Mouse (Mus musculus): ENCODE data around the gene Ccdc103. TPM values are rescaled to one million over a fixed set of nuclear protein-coding genes. Genes with fewer than 3 reads are reported as not detected.

Ccdc103 gene
- polyA plus RNA-seq, 1 experiment from 2014 or later, result 0.94 TPM

- no peaks in the 10 kb centered on the region; the same call in 1 of the 2 replicates for H3K27me3 ChIP-seq (ENCODE audit: control insufficient read depth, insufficient read depth, low read length)
- ATAC-seq (ENCODE audit: insufficient read depth, low FRiP score), result no peak
- 79% methylated on average over 20 of the region's 20 CpGs for WGBS
Measured at GRCm38 (mm10) chr11:102896641-102897040, 15.6 kb downstream of the Ccdc103 start.

GRCm38 (mm10) chr11:102898408-102898807 is 17.4 kb downstream of the Ccdc103 start:
- H3K4me3 ChIP-seq (replicated peaks; ENCODE audit: low read length), result no peak overlapping the region
- ATAC-seq (ENCODE audit: insufficient read depth, low FRiP score), result no peak
- H3K27ac ChIP-seq (ENCODE audit: low read length), result no peak overlapping the region
- 84% methylated on average over 9 of the region's 9 CpGs for whole genome bisulfite sequencing
- H3K27me3 ChIP-seq (ENCODE audit: control insufficient read depth, insufficient read depth, low read length), result no peaks in the 10 kb centered on the region; the same call in 1 of the 2 replicates
- H3K36me3 ChIP-seq (ENCODE audit: control insufficient read depth, insufficient read depth, low read length), result no peaks in the 10 kb centered on the region
- H3K9me3 ChIP-seq (replicated peaks; ENCODE audit: control insufficient read depth, low read length), result no peaks in the 10 kb centered on the region
- H3K4me1 ChIP-seq (ENCODE audit: control insufficient read depth, insufficient read depth, low read length), result peaks cover 3% of the 10 kb centered on the region; the same call in 1 of the 2 replicates
- no peak overlapping the region for H3K4me2 ChIP-seq (ENCODE audit: low read depth, low read length)
- no peak overlapping the region for H3K9ac ChIP-seq (ENCODE audit: low read length)

More at GRCm38 (mm10) chr11:102896641-102897040, 15.6 kb downstream of the Ccdc103 start:
- Histone ChIP-seq H3K4me3 (replicated peaks; ENCODE audit: low read length) (no peak overlapping the region), H3K27ac (ENCODE audit: low read length) (no peak overlapping the region), H3K9me3 (replicated peaks; ENCODE audit: control insufficient read depth, low read length) (no peaks in the 10 kb centered on the region), H3K36me3 (ENCODE audit: control insufficient read depth, insufficient read depth, low read length) (no peaks in the 10 kb centered on the region), H3K9ac (ENCODE audit: low read length) (no peak overlapping the region), H3K4me1 (ENCODE audit: control insufficient read depth, insufficient read depth, low read length) (peaks cover 7% of the 10 kb centered on the region; the same call in 1 of the 2 replicates), H3K4me2 (ENCODE audit: low read depth, low read length) (no peak overlapping the region)

- peak; percentile 63 for ATAC-seq (ENCODE audit: insufficient read depth, low FRiP score)
- H3K9ac ChIP-seq (ENCODE audit: low read length), result no peak within 1 kb of the TSS
- H3K4me2 ChIP-seq (ENCODE audit: low read depth, low read length), result no peak within 1 kb of the TSS
Measured at GRCm38 (mm10) chr11:102900763-102901162, 19.8 kb downstream of the Ccdc103 start, which contains the start of gene Gfap. Gfap (minus strand) TSS chr11:102900912.

GRCm38 (mm10) chr11:102901199-102901598 is 20.2 kb downstream of the Ccdc103 start:
- H3K4me2 ChIP-seq (ENCODE audit: low read depth, low read length), result no peak overlapping the region
- H3K27ac ChIP-seq (ENCODE audit: low read length), result no peak overlapping the region
- no peak overlapping the region for H3K9ac ChIP-seq (ENCODE audit: low read length)
- H3K9me3 ChIP-seq (replicated peaks; ENCODE audit: control insufficient read depth, low read length), result no peaks in the 10 kb centered on the region
- H3K4me1 ChIP-seq (ENCODE audit: control insufficient read depth, insufficient read depth, low read length), result 0 out of 2 replicates have a peak, but pooled peaks cover 3% of the 10 kb centered on the region
- ATAC-seq (ENCODE audit: insufficient read depth, low FRiP score), result no peak
- H3K27me3 ChIP-seq (ENCODE audit: control insufficient read depth, insufficient read depth, low read length), result no peaks in the 10 kb centered on the region; the same call in 1 of the 2 replicates
- H3K36me3 ChIP-seq (ENCODE audit: control insufficient read depth, insufficient read depth, low read length), result 0 out of 2 replicates have a peak, but pooled peaks cover 6% of the 10 kb centered on the region
- H3K4me3 ChIP-seq (replicated peaks; ENCODE audit: low read length), result no peak overlapping the region
- WGBS, result 65% methylated on average over 4 of the region's 4 CpGs

More at GRCm38 (mm10) chr11:102900763-102901162, 19.8 kb downstream of the Ccdc103 start, which contains the start of gene Gfap:
- 8% methylated on average over 7 of the region's 7 CpGs for WGBS
- H3K27ac ChIP-seq (ENCODE audit: low read length), result no peak within 1 kb of the TSS
- H3K4me3 ChIP-seq (replicated peaks; ENCODE audit: low read length), result no peak within 1 kb of the TSS
- H3K9me3 ChIP-seq (replicated peaks; ENCODE audit: control insufficient read depth, low read length), result no peaks in the 10 kb centered on the region
- 0 out of 2 replicates have a peak, but pooled peaks cover 3% of the 10 kb centered on the region for H3K4me1 ChIP-seq (ENCODE audit: control insufficient read depth, insufficient read depth, low read length)
- H3K36me3 ChIP-seq (ENCODE audit: control insufficient read depth, insufficient read depth, low read length), result 0 out of 2 replicates have a peak, but pooled peaks cover 2% of the 10 kb centered on the region
- H3K27me3 ChIP-seq (ENCODE audit: control insufficient read depth, insufficient read depth, low read length), result no peaks in the 10 kb centered on the region; the same call in 1 of the 2 replicates

- H3K27ac ChIP-seq (ENCODE audit: low read length), result no peak overlapping the region
- H3K27me3 ChIP-seq (ENCODE audit: control insufficient read depth, insufficient read depth, low read length), result no peaks in the 10 kb centered on the region
- no peak overlapping the region for H3K4me3 ChIP-seq (replicated peaks; ENCODE audit: low read length)
- 83% methylated on average over 5 of the region's 5 CpGs for WGBS
- H3K4me1 ChIP-seq (ENCODE audit: control insufficient read depth, insufficient read depth, low read length), result 0 out of 2 replicates have a peak, but pooled peaks cover 3% of the 10 kb centered on the region
- H3K9me3 ChIP-seq (replicated peaks; ENCODE audit: control insufficient read depth, low read length), result no peaks in the 10 kb centered on the region
- H3K9ac ChIP-seq (ENCODE audit: low read length), result no peak overlapping the region
- no peak overlapping the region for H3K4me2 ChIP-seq (ENCODE audit: low read depth, low read length)
- 0 out of 2 replicates have a peak, but pooled peaks cover 6% of the 10 kb centered on the region for H3K36me3 ChIP-seq (ENCODE audit: control insufficient read depth, insufficient read depth, low read length)
- no peak for ATAC-seq (ENCODE audit: insufficient read depth, low FRiP score)
Measured at GRCm38 (mm10) chr11:102902107-102902506, 21.1 kb downstream of the Ccdc103 start.

- Histone ChIP-seq H3K4me2 (ENCODE audit: low read depth, low read length) (no peak overlapping the region), H3K4me3 (replicated peaks; ENCODE audit: low read length) (no peak overlapping the region), H3K27me3 (ENCODE audit: control insufficient read depth, insufficient read depth, low read length) (no peaks in the 10 kb centered on the region), H3K4me1 (ENCODE audit: control insufficient read depth, insufficient read depth, low read length) (0 out of 2 replicates have a peak, but pooled peaks cover 3% of the 10 kb centered on the region), H3K36me3 (ENCODE audit: control insufficient read depth, insufficient read depth, low read length) (peaks cover 12% of the 10 kb centered on the region; the same call in 1 of the 2 replicates), H3K9ac (ENCODE audit: low read length) (no peak overlapping the region), H3K27ac (ENCODE audit: low read length) (no peak overlapping the region), H3K9me3 (replicated peaks; ENCODE audit: control insufficient read depth, low read length) (no peaks in the 10 kb centered on the region)
- 75% methylated on average over 7 of the region's 7 CpGs for WGBS
- ATAC-seq (ENCODE audit: insufficient read depth, low FRiP score), result no peak
Measured at GRCm38 (mm10) chr11:102903654-102904053, 22.6 kb downstream of the Ccdc103 start.

- Histone ChIP-seq H3K27ac (ENCODE audit: low read length) (no peak overlapping the region), H3K36me3 (ENCODE audit: control insufficient read depth, insufficient read depth, low read length) (peaks cover 34% of the 10 kb centered on the region), H3K4me1 (ENCODE audit: control insufficient read depth, insufficient read depth, low read length) (no peaks in the 10 kb centered on the region), H3K9ac (ENCODE audit: low read length) (no peak overlapping the region), H3K9me3 (replicated peaks; ENCODE audit: control insufficient read depth, low read length) (no peaks in the 10 kb centered on the region), H3K27me3 (ENCODE audit: control insufficient read depth, insufficient read depth, low read length) (no peaks in the 10 kb centered on the region), H3K4me3 (replicated peaks; ENCODE audit: low read length) (no peak overlapping the region), H3K4me2 (ENCODE audit: low read depth, low read length) (no peak overlapping the region)
- ATAC-seq (ENCODE audit: insufficient read depth, low FRiP score), result no peak
- WGBS, result 80% methylated on average over 7 of the region's 7 CpGs
Measured at GRCm38 (mm10) chr11:102911376-102911775, 30.4 kb downstream of the Ccdc103 start.

GRCm38 (mm10) chr11:102915380-102915779 is 34.4 kb downstream of the Ccdc103 start:
- H3K4me2 ChIP-seq (ENCODE audit: low read depth, low read length), result no peak overlapping the region
- no peak overlapping the region for H3K4me3 ChIP-seq (replicated peaks; ENCODE audit: low read length)
- peaks cover 20% of the 10 kb centered on the region; the same call in 1 of the 2 replicates for H3K36me3 ChIP-seq (ENCODE audit: control insufficient read depth, insufficient read depth, low read length)
- no peaks in the 10 kb centered on the region for H3K4me1 ChIP-seq (ENCODE audit: control insufficient read depth, insufficient read depth, low read length)
- 83% methylated on average over 9 of the region's 9 CpGs for WGBS
- H3K27me3 ChIP-seq (ENCODE audit: control insufficient read depth, insufficient read depth, low read length), result no peaks in the 10 kb centered on the region
- no peak overlapping the region for H3K27ac ChIP-seq (ENCODE audit: low read length)
- ATAC-seq (ENCODE audit: insufficient read depth, low FRiP score), result no peak
- H3K9ac ChIP-seq (ENCODE audit: low read length), result no peak overlapping the region
- no peaks in the 10 kb centered on the region for H3K9me3 ChIP-seq (replicated peaks; ENCODE audit: control insufficient read depth, low read length)

- Histone ChIP-seq H3K27ac (ENCODE audit: low read length) (no peak overlapping the region), H3K36me3 (ENCODE audit: control insufficient read depth, insufficient read depth, low read length) (peaks cover 16% of the 10 kb centered on the region; the same call in 1 of the 2 replicates), H3K4me2 (ENCODE audit: low read depth, low read length) (no peak overlapping the region), H3K4me1 (ENCODE audit: control insufficient read depth, insufficient read depth, low read length) (peaks cover 5% of the 10 kb centered on the region; the same call in 1 of the 2 replicates), H3K27me3 (ENCODE audit: control insufficient read depth, insufficient read depth, low read length) (no peaks in the 10 kb centered on the region), H3K9ac (ENCODE audit: low read length) (no peak overlapping the region), H3K9me3 (replicated peaks; ENCODE audit: control insufficient read depth, low read length) (no peaks in the 10 kb centered on the region), H3K4me3 (replicated peaks; ENCODE audit: low read length) (no peak overlapping the region)
- 81% methylated on average over 4 of the region's 4 CpGs for WGBS
- no peak for ATAC-seq (ENCODE audit: insufficient read depth, low FRiP score)
Measured at GRCm38 (mm10) chr11:102918077-102918476, 37.1 kb downstream of the Ccdc103 start.
